Mouse (Mus musculus): ENCODE data around the gene Pard3. TPM values are rescaled to one million over a fixed set of nuclear protein-coding genes. Genes with fewer than 3 reads are reported as not detected.

The Pard3 gene
- polyA plus RNA-seq, 1 experiment from 2014 or later = 12.7 TPM

DNA sequence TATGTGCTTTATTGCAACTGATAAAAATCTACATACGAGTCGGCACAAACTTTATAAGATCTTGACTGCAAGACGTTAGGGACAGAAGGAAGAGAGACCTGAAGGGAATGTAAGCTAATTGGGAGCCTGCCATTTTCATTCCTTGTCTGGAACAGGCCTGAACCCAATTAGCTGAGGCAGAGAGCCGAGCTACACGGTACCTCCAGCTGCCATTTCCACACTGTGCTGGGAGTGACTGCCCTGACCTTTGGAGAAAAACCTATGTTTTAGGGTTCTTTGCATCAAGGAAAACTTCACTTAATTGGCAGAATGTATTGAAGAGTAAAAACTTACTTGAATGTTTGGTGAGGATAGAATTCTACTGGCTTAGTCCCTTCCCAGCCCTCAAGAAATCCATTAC, 262.1 kb downstream of the Pard3 start:
- Histone ChIP-seq H3K27ac (ENCODE audit: low read length) (no peak overlapping the region), H3K4me1 (ENCODE audit: control insufficient read depth, insufficient read depth, low read length) (peaks cover 10% of the 10 kb centered on the region), H3K27me3 (ENCODE audit: control insufficient read depth, insufficient read depth, low read length) (no peaks in the 10 kb centered on the region), H3K9ac (ENCODE audit: low read length) (no peak overlapping the region), H3K4me2 (ENCODE audit: low read depth, low read length) (no peak overlapping the region), H3K9me3 (replicated peaks; ENCODE audit: control insufficient read depth, low read length) (no peaks in the 10 kb centered on the region), H3K36me3 (ENCODE audit: control insufficient read depth, insufficient read depth) (no peaks in the 10 kb centered on the region), H3K4me3 (ENCODE audit: low read length) (no peak overlapping the region)
- ATAC-seq (replicated peaks; ENCODE audit: extremely low read depth, insufficient read depth, low FRiP score) = no peak
- 69% methylated on average over 5 of the region's 5 CpGs for WGBS

DNA sequence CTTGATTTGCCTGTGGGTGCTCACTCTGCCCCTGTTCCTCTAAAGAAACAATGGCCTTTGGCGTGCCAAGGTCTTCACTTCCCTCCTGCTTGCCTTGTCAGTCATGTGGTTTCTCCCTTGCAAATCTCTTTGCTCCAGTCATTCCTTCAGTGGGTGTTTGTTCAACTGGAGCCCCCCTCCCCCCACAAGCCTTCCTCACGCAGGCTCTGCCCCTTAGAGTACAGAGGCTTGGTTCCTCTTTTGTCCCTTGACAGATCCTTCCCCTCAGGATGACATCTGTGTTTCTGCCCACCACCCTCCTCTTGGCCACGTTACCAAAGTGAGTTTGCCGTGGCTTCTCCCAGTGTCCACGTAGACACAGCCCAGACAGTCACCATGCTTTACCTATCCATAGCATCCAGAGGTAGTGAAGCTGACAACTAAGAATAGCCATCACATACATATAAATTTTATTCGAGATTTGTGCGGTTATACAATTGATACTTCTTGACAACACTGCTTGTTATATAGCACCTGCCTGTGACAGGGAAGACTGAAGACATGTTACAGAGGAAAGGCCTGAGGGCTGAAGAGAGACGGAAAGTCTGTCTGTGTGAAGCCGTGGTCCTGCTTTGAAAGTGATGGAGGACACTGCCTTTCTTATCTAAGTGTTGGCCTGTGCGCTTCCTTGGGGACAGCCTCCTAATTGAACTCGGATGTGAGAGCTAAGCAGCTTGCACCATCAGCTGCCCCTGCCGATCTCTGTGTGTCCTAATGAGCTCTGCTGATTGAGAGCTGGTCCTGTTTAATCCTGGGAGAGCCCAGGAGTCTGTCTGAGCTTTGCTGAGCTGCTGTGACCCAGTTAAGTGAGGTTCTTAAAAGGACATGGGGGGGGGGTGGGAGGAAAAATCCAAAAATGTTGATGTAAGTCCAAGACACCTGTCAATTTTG, 266.8 kb downstream of the Pard3 start:
- H3K4me3 ChIP-seq (ENCODE audit: low read length) = no peak overlapping the region
- H3K27ac ChIP-seq (ENCODE audit: low read length) = no peak overlapping the region
- H3K9ac ChIP-seq (ENCODE audit: low read length) = no peak overlapping the region
- ATAC-seq (replicated peaks; ENCODE audit: extremely low read depth, insufficient read depth, low FRiP score) = no peak
- H3K9me3 ChIP-seq (replicated peaks; ENCODE audit: control insufficient read depth, low read length) = no peaks in the 10 kb centered on the region
- H3K27me3 ChIP-seq (ENCODE audit: control insufficient read depth, insufficient read depth, low read length) = no peaks in the 10 kb centered on the region
- no peak overlapping the region for H3K4me2 ChIP-seq (ENCODE audit: low read depth, low read length)
- peaks cover 17% of the 10 kb centered on the region for H3K4me1 ChIP-seq (ENCODE audit: control insufficient read depth, insufficient read depth, low read length)
- 43% methylated on average over 12 of the region's 12 CpGs for WGBS
- peaks cover 2% of the 10 kb centered on the region; the same call in 1 of the 2 replicates for H3K36me3 ChIP-seq (ENCODE audit: control insufficient read depth, insufficient read depth)

DNA sequence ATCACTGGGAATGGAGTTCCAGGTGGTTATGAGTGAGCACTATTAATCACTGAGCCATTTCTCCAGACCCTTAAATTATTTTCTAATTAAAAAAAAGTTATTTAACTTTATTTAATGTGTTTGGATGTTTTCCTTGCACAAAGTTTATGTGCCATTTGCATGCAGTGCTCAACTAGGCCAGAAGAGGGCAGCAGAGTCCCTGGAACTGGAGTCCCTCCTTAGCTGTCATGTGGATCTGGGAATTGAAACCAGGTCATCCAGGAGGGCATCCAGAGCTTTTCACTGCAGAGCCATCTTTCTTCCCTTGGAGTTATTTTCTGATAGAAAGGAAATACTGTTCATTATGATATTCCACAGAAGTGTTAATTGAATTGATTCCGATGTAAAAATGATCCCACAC, 268.1 kb downstream of the Pard3 start:
- Histone ChIP-seq H3K36me3 (ENCODE audit: control insufficient read depth, insufficient read depth) (peaks cover 2% of the 10 kb centered on the region; the same call in 1 of the 2 replicates), H3K27ac (ENCODE audit: low read length) (no peak overlapping the region), H3K4me3 (ENCODE audit: low read length) (no peak overlapping the region), H3K4me1 (ENCODE audit: control insufficient read depth, insufficient read depth, low read length) (peaks cover 20% of the 10 kb centered on the region), H3K27me3 (ENCODE audit: control insufficient read depth, insufficient read depth, low read length) (no peaks in the 10 kb centered on the region), H3K4me2 (ENCODE audit: low read depth, low read length) (no peak overlapping the region), H3K9ac (ENCODE audit: low read length) (no peak overlapping the region), H3K9me3 (replicated peaks; ENCODE audit: control insufficient read depth, low read length) (no peaks in the 10 kb centered on the region)
- 93% methylated on average over 1 of the region's 1 CpGs for WGBS
- ATAC-seq (replicated peaks; ENCODE audit: extremely low read depth, insufficient read depth, low FRiP score) = no peak

DNA sequence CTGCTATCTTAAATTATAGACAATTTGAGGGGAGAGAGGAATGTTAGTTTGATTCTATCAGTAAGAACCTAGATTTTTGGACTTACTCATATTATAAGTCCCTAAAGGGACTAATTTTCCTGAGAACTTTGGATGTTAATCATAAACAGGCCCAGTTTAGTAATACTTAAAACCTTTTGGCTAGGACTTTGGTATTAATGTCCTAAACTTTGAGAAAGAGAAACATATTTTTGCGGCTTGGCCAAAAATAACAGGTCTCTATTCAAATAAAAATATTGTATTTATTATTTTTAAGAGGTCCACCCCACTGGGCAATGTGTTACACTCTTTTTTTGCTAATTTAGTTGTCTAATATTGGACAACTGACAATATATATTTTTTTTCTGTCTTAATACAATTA, 271.5 kb downstream of the Pard3 start:
- Histone ChIP-seq H3K9ac (ENCODE audit: low read length) (no peak overlapping the region), H3K27me3 (ENCODE audit: control insufficient read depth, insufficient read depth, low read length) (no peaks in the 10 kb centered on the region), H3K4me3 (ENCODE audit: low read length) (no peak overlapping the region), H3K27ac (ENCODE audit: low read length) (no peak overlapping the region), H3K4me1 (ENCODE audit: control insufficient read depth, insufficient read depth, low read length) (peaks cover 11% of the 10 kb centered on the region), H3K9me3 (replicated peaks; ENCODE audit: control insufficient read depth, low read length) (no peaks in the 10 kb centered on the region), H3K36me3 (ENCODE audit: control insufficient read depth, insufficient read depth) (peaks cover 2% of the 10 kb centered on the region; the same call in 1 of the 2 replicates), H3K4me2 (ENCODE audit: low read depth, low read length) (no peak overlapping the region)
- ATAC-seq (replicated peaks; ENCODE audit: extremely low read depth, insufficient read depth, low FRiP score) = no peak
- 87% methylated on average over 1 of the region's 1 CpGs for WGBS

DNA sequence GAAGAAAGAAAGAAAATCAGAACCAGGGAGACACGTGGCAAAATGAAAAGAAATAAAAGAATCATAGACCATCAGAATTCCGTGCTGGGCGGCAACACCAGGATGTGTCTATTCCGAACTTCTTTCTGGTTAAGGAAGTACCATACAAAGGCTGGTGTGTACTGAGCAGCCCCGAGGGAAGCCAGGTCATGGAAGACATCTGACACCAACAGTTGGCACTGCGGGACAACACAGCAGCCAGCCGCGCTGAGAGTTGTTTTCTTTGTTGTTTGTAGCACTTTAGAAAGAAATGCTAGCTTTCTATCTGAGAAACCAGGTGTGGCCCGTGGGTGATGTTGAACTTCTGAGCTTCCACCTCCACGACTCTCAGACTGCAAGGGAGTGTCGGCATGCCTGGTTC, 274.5 kb downstream of the Pard3 start:
- WGBS = 84% methylated on average over 11 of the region's 11 CpGs
- Histone ChIP-seq H3K36me3 (ENCODE audit: control insufficient read depth, insufficient read depth) (no peaks in the 10 kb centered on the region), H3K4me1 (ENCODE audit: control insufficient read depth, insufficient read depth, low read length) (peaks cover 10% of the 10 kb centered on the region), H3K4me3 (ENCODE audit: low read length) (no peak overlapping the region), H3K27me3 (ENCODE audit: control insufficient read depth, insufficient read depth, low read length) (no peaks in the 10 kb centered on the region), H3K9me3 (replicated peaks; ENCODE audit: control insufficient read depth, low read length) (no peaks in the 10 kb centered on the region), H3K9ac (ENCODE audit: low read length) (no peak overlapping the region), H3K27ac (ENCODE audit: low read length) (no peak overlapping the region), H3K4me2 (ENCODE audit: low read depth, low read length) (no peak overlapping the region)
- ATAC-seq (replicated peaks; ENCODE audit: extremely low read depth, insufficient read depth, low FRiP score) = no peak

DNA sequence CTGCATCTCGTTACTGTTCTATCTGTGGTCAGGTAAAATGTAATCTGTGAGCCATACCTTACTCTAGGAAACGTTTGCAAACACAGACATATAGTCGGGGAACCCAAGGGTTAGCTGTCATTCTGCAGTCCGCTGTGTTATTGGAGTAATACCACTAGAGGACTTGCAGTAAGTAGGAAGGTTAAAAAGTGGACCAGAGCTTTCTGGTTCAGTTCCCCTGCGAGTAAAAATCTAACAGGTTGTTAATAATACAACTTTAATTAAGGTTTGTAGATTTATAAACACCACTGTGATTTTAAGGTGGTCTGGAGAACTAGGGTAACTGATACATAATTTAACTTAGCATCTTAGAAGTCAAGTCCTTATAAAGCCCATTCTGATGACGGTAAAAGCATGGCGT, 277.4 kb downstream of the Pard3 start:
- no peaks in the 10 kb centered on the region for H3K27me3 ChIP-seq (ENCODE audit: control insufficient read depth, insufficient read depth, low read length)
- H3K36me3 ChIP-seq (ENCODE audit: control insufficient read depth, insufficient read depth) = no peaks in the 10 kb centered on the region
- no peak overlapping the region for H3K4me2 ChIP-seq (ENCODE audit: low read depth, low read length)
- no peak overlapping the region for H3K9ac ChIP-seq (ENCODE audit: low read length)
- no peaks in the 10 kb centered on the region for H3K9me3 ChIP-seq (replicated peaks; ENCODE audit: control insufficient read depth, low read length)
- peaks cover 9% of the 10 kb centered on the region for H3K4me1 ChIP-seq (ENCODE audit: control insufficient read depth, insufficient read depth, low read length)
- 84% methylated on average over 7 of the region's 7 CpGs for WGBS
- H3K27ac ChIP-seq (ENCODE audit: low read length) = no peak overlapping the region
- H3K4me3 ChIP-seq (ENCODE audit: low read length) = no peak overlapping the region
- ATAC-seq (replicated peaks; ENCODE audit: extremely low read depth, insufficient read depth, low FRiP score) = no peak

DNA sequence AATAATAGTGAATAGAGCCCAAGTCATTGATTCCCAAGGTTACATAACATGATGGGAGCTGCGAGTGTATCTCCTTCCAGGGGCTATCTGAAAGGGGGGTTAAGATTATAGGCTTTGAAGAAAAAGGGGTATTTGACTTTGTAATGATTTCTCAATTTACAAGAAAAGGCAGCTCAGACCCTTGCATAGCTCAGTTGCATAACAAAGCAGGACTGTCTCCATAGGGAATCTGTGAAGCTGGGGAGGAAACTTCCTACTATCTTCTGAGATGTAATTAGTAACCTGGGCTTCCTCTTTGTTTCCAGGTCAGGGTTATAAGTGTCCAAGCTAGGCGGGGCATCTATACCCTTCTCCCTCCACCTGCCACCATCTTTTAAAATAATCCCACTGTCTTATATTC, 279.4 kb downstream of the Pard3 start:
- no peak for ATAC-seq (replicated peaks; ENCODE audit: extremely low read depth, insufficient read depth, low FRiP score)
- Histone ChIP-seq H3K27me3 (ENCODE audit: control insufficient read depth, insufficient read depth, low read length) (no peaks in the 10 kb centered on the region), H3K4me1 (ENCODE audit: control insufficient read depth, insufficient read depth, low read length) (peaks cover 9% of the 10 kb centered on the region; the same call in 1 of the 2 replicates)

DNA sequence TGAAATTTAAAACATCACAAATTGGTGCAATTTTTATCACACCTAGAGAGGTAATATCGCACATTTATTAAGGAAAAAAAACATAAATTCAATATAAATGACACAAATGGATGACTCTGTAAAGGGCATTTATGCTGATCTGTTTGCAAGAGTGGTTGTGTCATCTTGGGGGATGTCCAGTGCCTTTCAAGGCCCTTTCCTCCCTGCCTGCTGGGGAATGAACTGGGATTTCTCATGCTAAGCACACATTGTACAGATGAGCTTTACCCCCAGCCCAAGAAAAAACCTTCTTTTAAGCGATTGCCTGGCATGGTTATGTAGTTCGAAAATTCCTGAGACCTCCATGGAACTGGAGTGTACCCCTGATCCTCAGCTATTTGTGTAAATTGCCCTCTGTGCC, 280.7 kb downstream of the Pard3 start:
- no peak overlapping the region for H3K9ac ChIP-seq (ENCODE audit: low read length)
- H3K36me3 ChIP-seq (ENCODE audit: control insufficient read depth, insufficient read depth) = no peaks in the 10 kb centered on the region
- peaks cover 9% of the 10 kb centered on the region; the same call in 1 of the 2 replicates for H3K4me1 ChIP-seq (ENCODE audit: control insufficient read depth, insufficient read depth, low read length)
- H3K9me3 ChIP-seq (replicated peaks; ENCODE audit: control insufficient read depth, low read length) = no peaks in the 10 kb centered on the region
- no peak for ATAC-seq (replicated peaks; ENCODE audit: extremely low read depth, insufficient read depth, low FRiP score)
- H3K4me3 ChIP-seq (ENCODE audit: low read length) = no peak overlapping the region
- no peaks in the 10 kb centered on the region for H3K27me3 ChIP-seq (ENCODE audit: control insufficient read depth, insufficient read depth, low read length)
- WGBS = 78% methylated on average over 3 of the region's 3 CpGs
- H3K4me2 ChIP-seq (ENCODE audit: low read depth, low read length) = no peak overlapping the region
- no peak overlapping the region for H3K27ac ChIP-seq (ENCODE audit: low read length)

More for the DNA sequence above, 279.4 kb downstream of the Pard3 start:
- Histone ChIP-seq H3K36me3 (ENCODE audit: control insufficient read depth, insufficient read depth) (no peaks in the 10 kb centered on the region), H3K4me2 (ENCODE audit: low read depth, low read length) (no peak overlapping the region), H3K4me3 (ENCODE audit: low read length) (no peak overlapping the region), H3K9me3 (replicated peaks; ENCODE audit: control insufficient read depth, low read length) (no peaks in the 10 kb centered on the region), H3K27ac (ENCODE audit: low read length) (no peak overlapping the region), H3K9ac (ENCODE audit: low read length) (no peak overlapping the region)
- 82% methylated on average over 2 of the region's 2 CpGs for WGBS

DNA sequence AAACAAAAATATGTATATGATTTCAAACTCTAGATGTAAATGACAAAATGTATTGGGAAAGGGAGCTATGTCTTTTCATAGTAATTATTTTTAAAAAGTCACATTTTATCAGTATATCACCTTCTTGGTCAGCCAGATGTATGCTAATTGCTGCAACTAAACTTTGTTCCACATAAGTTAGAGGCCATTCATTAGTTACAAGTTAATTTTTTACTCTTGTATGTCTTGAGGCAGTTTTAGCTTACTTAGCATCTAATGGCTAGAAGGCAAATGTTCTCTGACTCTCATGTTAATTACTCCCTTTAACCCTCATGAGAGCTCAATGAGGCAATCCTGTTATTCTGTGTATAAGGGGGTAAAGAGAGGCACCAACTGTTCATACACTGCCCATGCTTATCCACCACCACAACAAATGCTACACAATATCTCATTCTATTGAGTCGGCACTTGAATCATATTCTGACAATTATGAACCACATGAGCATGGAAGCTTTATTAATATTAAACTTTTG, 282.3 kb downstream of the Pard3 start:
- no peak for ATAC-seq (replicated peaks; ENCODE audit: extremely low read depth, insufficient read depth, low FRiP score)
- peaks cover 9% of the 10 kb centered on the region; the same call in 1 of the 2 replicates for H3K4me1 ChIP-seq (ENCODE audit: control insufficient read depth, insufficient read depth, low read length)
- no peaks in the 10 kb centered on the region for H3K27me3 ChIP-seq (ENCODE audit: control insufficient read depth, insufficient read depth, low read length)
- H3K9ac ChIP-seq (ENCODE audit: low read length) = no peak overlapping the region
- no peaks in the 10 kb centered on the region for H3K9me3 ChIP-seq (replicated peaks; ENCODE audit: control insufficient read depth, low read length)
- 93% methylated on average over 1 of the region's 1 CpGs for WGBS
- H3K36me3 ChIP-seq (ENCODE audit: control insufficient read depth, insufficient read depth) = no peaks in the 10 kb centered on the region
- no peak overlapping the region for H3K4me2 ChIP-seq (ENCODE audit: low read depth, low read length)
- no peak overlapping the region for H3K27ac ChIP-seq (ENCODE audit: low read length)
- no peak overlapping the region for H3K4me3 ChIP-seq (ENCODE audit: low read length)
